Mouse (Mus musculus) forelimb bud, embryonic 11.5 days (tissue): ENCODE results near the gene Hmg20b.
A peak's percentile ranks its signal among the peaks of the same experiment; 100 is the strongest.

Source experiments
- DNase-seq: peaks from one replicate; pipeline ENCODE4 v3.0.0-alpha.2; 2012; ENCODE audit warnings: low read depth, low spot score

Gene Hmg20b

GRCm38 (mm10) chr10:81378553-81379182 lies 28.4 kb upstream of the Hmg20b start:
- peak; percentile 100 for DNase-seq

GRCm38 (mm10) chr10:81377793-81378552 lies 27.7 kb upstream of the Hmg20b start, which contains the start of gene Fzr1:
Gene Fzr1 (minus strand): TSS chr10:81378516.
- DNase-seq: no peak

DNA sequence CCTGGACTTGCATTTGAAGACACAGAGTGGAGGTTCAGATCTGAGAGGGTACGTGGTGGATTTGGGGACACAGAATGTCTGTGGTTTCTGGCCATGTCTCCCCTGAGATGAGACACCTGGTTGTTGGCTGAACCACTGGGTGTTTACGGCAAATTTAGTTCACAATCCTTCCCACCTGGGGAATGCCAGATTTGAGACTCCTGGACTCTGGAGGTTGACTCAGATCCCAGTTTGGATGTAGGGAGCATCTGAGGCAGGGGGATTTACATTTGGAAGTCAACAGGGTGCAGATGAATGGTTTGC lies 27.0 kb upstream of the Hmg20b start:
- DNase-seq: no peak

DNA sequence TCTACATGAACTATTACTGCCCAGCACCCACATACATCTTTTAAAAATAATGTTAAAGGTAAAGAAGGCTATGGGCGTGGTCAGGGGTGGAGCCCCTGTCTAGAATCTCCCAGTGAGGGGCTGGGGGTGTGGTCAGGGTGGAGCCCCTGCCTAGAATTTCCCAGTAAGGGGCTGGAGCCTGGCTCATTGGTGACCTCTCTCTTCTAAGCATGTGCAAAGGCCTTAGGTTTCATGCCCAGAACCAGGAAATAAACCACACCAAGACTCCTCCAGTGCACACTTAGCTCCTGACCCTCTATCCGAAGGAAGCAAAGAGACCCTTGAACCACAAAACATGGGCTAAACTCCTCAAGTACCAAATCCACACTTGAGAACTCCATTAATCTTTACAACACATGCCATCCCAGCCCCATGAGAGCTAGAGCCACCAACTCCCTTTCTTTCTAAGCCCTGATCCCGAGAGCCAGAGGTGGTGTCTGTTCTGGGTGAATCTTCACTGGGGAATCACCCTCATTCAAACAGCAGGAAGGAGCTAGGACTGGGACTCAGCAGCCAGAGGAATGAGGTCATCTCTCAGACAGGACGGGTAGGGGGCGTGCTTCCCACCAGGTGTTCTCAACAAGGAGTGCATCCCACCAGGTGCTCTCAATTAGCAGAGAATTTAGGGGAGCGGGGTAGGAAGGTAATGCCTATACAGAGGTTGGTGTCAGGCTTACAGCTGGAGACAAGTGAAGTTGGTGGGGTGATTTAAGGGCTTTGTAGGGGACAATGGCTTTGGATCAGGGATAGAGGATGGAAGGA lies 26.5 kb upstream of the Hmg20b start:
- no peak for DNase-seq

GRCm38 (mm10) chr10:81375322-81375721 lies 25.0 kb upstream of the Hmg20b start:
- no peak for DNase-seq

- no peak for DNase-seq
Observed at GRCm38 (mm10) chr10:81367207-81367495, 16.9 kb upstream of the Hmg20b start.

GRCm38 (mm10) chr10:81366477-81367206 lies 16.4 kb upstream of the Hmg20b start:
- DNase-seq: no peak

DNA sequence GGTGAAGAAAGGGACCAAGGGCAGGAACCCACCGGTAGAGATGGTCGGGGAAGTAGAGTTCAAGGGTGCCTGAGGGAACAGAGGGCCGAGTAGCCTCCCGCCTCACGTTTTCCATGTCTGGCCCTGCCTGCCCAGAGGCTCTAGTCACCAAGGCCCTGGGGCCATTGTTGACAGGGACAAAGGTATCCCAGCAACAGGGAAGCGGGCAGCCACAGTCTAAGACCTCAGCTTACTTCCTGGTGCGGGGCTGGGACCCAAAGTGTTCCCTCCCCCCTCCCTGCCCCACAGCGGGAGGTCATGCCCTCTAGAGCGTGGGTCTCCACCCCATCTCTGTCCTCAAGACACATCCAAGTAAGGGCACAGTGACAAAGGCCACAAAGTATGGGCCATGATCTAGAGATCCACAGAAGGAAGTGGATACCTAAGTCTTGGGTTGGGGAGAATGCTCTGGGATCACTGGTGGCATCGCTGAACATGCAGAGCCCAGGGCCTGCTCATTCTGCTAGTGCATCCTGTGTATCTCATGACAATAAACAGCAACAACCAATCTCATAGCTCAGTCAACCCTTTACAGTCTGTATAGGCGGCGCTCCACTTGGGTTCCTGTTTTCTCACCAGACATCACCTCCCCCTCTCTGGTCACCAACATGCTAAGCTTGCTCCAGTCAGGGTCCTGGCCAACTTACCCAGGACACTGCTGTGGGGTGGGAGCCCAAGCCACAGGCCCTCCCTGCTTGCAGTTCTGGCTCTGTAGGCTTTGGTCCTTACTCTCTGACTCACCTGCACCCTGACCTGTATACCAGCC lies 15.6 kb upstream of the Hmg20b start, which contains the start of gene 4930404N11Rik:
TSS of gene 4930404N11Rik (minus strand) at position 145 of the 805 bp plus-strand sequence.
- DNase-seq: no peak

DNA sequence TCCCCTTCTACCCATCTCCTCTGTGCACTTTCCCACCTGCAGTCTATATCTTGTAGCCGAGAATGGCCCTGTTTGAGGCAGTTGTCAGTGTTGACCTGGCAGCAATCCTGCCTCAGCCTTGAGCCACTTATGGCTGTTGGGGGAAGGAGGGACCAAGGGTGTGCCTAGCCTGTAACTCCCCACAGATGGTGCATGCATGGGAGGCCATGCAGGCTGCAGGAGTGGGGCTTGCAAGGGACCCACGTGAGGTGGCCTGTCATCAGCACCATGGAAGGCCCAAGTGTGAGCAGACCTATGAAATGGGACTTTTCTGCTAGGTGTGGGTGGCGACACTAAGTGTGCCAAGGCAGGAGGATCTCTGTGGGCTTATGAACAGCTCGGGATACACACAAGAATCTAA lies 14.8 kb upstream of the Hmg20b start:
- DNase-seq: no peak

DNA sequence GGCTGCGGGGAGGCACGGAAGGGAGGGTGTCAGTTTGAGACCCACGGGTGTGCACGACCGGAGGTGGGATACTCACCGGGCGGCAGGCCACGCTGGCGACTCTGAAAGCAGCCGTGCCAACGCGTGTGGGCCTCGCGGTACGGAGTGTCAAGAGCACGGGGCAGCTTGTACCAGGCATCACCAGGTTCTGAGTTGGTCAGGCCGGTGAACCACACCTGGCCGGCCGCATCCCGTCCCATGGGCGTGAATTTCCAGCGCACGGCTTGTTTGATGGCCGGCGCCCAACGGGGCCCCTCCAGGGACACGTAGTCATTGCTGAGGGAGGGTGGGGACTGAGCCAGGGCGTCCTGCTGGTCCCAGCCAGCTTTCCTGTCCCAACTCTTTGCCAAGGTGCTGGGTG lies 14.4 kb upstream of the Hmg20b start:
- no peak for DNase-seq

DNA sequence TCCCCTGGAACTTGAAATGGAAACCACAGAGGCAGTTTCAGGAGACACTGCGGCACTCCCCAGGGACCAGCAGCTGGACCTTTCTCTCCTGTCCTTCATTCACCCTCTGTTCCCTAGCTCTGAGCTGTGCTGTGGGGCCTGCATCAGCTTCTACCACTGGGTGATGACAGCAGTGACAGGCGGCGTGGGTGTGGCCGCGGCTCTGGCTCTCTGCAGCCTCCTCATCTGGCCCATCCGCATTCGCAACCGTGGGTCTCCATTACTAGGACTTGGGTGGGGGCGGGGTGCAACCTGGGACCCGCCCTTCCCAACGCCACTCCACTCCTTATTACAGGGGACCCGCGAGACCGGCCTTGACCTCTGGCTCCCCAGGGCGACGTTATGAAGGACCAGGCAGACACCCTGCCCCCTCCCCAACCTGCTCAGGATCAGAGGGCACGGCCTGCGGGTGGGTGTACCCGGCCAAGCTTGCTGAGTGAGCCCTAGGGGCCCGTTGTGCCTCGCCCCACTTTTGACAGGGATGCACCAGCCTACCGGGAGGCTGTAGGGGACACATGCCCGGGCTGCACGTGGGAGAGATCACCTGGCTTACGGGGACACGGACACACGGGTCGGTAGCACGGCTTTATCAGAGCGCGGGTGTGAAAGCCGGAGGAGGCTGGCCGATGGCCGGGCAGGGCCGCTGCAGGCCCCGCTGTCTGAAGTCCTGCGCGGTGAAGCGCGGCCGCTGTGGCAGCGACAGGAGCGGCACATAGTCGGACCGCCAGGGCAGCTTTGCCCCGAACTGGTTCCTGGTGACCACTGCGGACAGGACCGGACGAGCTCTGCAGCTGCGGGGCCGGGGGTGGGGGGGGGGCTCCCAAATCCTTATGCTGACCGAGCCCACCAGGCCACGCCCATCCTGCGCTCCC lies 13.4 kb upstream of the Hmg20b start:
- DNase-seq: no peak

GRCm38 (mm10) chr10:81362336-81362949 lies 12.2 kb upstream of the Hmg20b start:
- no peak for DNase-seq

DNA sequence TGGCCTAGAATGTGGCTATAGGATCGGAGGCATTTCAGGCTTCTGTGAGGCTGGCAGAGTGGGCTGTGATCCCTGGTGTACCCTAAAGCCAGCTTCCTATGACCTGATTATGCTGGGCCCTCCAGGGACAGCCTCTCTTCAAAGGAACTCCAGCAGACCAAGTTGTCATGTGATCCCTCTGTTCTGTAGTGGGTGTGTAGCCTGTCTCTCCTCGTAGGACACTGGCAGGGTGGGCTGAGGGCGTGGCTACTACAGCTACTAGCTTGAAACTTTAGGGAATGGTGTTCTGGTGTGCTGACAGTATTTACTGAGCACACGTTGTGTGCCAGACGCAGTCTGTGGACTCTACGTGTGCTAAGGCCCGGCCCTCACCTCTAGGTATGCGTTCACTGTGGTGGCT lies 10.4 kb upstream of the Hmg20b start:
- DNase-seq: no peak

GRCm38 (mm10) chr10:81358841-81359240 lies 8.6 kb upstream of the Hmg20b start:
- DNase-seq: no peak

DNA sequence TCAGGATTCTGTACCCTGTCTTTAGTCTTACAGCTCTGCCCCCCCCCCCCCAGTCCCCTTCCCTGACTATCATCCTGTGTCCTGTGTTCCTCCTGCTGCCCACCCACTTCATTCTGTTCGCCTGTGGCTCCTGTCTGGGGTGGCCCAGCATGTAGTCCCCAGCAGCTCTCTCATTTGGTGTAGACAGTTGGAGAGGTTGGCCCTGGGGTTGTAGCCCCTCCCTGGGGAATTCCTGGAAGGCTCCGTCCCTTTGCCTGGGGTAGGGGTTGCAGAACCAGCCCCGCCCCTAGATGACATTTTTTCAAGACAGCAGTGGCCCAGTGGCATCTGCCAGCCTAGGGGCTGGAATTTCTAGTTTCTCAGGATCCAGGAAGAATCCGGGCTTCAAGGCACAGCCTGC lies 7.9 kb upstream of the Hmg20b start:
- no peak for DNase-seq

- peak; percentile 83 for DNase-seq
Observed at GRCm38 (mm10) chr10:81356991-81357844, 6.9 kb upstream of the Hmg20b start, which contains the start of gene Mfsd12. Gene Mfsd12 (plus strand): TSS chr10:81357491.

- DNase-seq: no peak
Observed at GRCm38 (mm10) chr10:81356352-81356990, 6.2 kb upstream of the Hmg20b start.

- DNase-seq: no peak
Observed at GRCm38 (mm10) chr10:81355533-81355932, 5.3 kb upstream of the Hmg20b start.
